Mouse (Mus musculus): ENCODE measurements around the gene Utp4.

The Utp4 gene

GRCm38 (mm10) chr8:106943874-106944418, 50.5 kb downstream of the Utp4 start:
- no peak for DNase-seq

GRCm38 (mm10) chr8:106944756-106945155, 51.3 kb downstream of the Utp4 start:
- no peak for DNase-seq

- DNase-seq: no peak
Observed at GRCm38 (mm10) chr8:106948678-106949243, 55.3 kb downstream of the Utp4 start.

- no peak for DNase-seq
Observed at GRCm38 (mm10) chr8:106951707-106952106, 58.3 kb downstream of the Utp4 start.

GRCm38 (mm10) chr8:106953571-106953970, 60.1 kb downstream of the Utp4 start:
- DNase-seq: no peak

GRCm38 (mm10) chr8:106957086-106957485, 63.6 kb downstream of the Utp4 start:
- no peak for DNase-seq

- no peak for DNase-seq
Observed at GRCm38 (mm10) chr8:106958212-106958611, 64.8 kb downstream of the Utp4 start.

GRCm38 (mm10) chr8:106959626-106960025, 66.2 kb downstream of the Utp4 start:
- DNase-seq: no peak

- no peak for DNase-seq
Observed at GRCm38 (mm10) chr8:106962322-106962721, 68.9 kb downstream of the Utp4 start.

- no peak for DNase-seq
Observed at GRCm38 (mm10) chr8:106963365-106963764, 69.9 kb downstream of the Utp4 start.

- DNase-seq: no peak
Observed at GRCm38 (mm10) chr8:106964573-106964972, 71.1 kb downstream of the Utp4 start.

GRCm38 (mm10) chr8:106969964-106970363, 76.5 kb downstream of the Utp4 start:
- no peak for DNase-seq

GRCm38 (mm10) chr8:106971916-106972315, 78.5 kb downstream of the Utp4 start:
- no peak for DNase-seq
